Mouse (Mus musculus) right cerebral cortex, postnatal 25 days (tissue): ENCODE results near the gene Tarbp2.

Experiments
- DNase-seq: peaks from one replicate; pipeline ENCODE4 v3.0.0; 2022

Tarbp2 gene

GRCm38 (mm10) chr15:102517976-102518858, at the start of gene Tarbp2:
TSS of gene Tarbp2 (plus strand) at chr15:102518192.
- peak; percentile 100 for DNase-seq

- DNase-seq = no peak
These were observed 49.2 kb upstream of the Tarbp2 start for GRCm38 (mm10) chr15:102468675-102469370.

GRCm38 (mm10) chr15:102470183-102470604, 47.8 kb upstream of the Tarbp2 start, which contains the start of gene Pcbp2:
TSS of gene Pcbp2 (plus strand) at chr15:102470539.
- DNase-seq = peak; percentile 97

- peak; percentile 79 for DNase-seq
These were observed 47.2 kb upstream of the Tarbp2 start for GRCm38 (mm10) chr15:102470605-102471294.

- no peak for DNase-seq
These were observed 46.7 kb upstream of the Tarbp2 start for GRCm38 (mm10) chr15:102471295-102471645.

- DNase-seq = no peak
These were observed 46.3 kb upstream of the Tarbp2 start for GRCm38 (mm10) chr15:102471727-102472126.

GRCm38 (mm10) chr15:102473246-102473645, 44.7 kb upstream of the Tarbp2 start:
- no peak for DNase-seq

- no peak for DNase-seq
These were observed 43.5 kb upstream of the Tarbp2 start for GRCm38 (mm10) chr15:102474520-102474919.

GRCm38 (mm10) chr15:102483136-102483535, 34.9 kb upstream of the Tarbp2 start:
- DNase-seq = no peak

- DNase-seq = no peak
These were observed 32.1 kb upstream of the Tarbp2 start for GRCm38 (mm10) chr15:102485853-102486252.

- DNase-seq = no peak
These were observed 30.3 kb upstream of the Tarbp2 start for GRCm38 (mm10) chr15:102487664-102488063.

- no peak for DNase-seq
These were observed 19.7 kb upstream of the Tarbp2 start for GRCm38 (mm10) chr15:102498322-102498721.

GRCm38 (mm10) chr15:102499370-102499769, 18.6 kb upstream of the Tarbp2 start:
- no peak for DNase-seq

- DNase-seq = no peak
These were observed 18.1 kb upstream of the Tarbp2 start for GRCm38 (mm10) chr15:102499851-102500250.

GRCm38 (mm10) chr15:102500479-102500878, 17.5 kb upstream of the Tarbp2 start:
- DNase-seq = no peak

- DNase-seq = no peak
These were observed 16.7 kb upstream of the Tarbp2 start for GRCm38 (mm10) chr15:102501084-102501814.

GRCm38 (mm10) chr15:102502254-102502840, 15.6 kb upstream of the Tarbp2 start:
- DNase-seq = no peak

- DNase-seq = no peak
These were observed 14.5 kb upstream of the Tarbp2 start, which contains the start of gene Gm10337 for GRCm38 (mm10) chr15:102503447-102503846. TSS of gene Gm10337 (plus strand) at chr15:102503722.

GRCm38 (mm10) chr15:102503924-102504782, 13.8 kb upstream of the Tarbp2 start:
- no peak for DNase-seq

- no peak for DNase-seq
These were observed 12.8 kb upstream of the Tarbp2 start for GRCm38 (mm10) chr15:102505073-102505769.
